Mouse (Mus musculus) thymus, postnatal 0 days (tissue): ENCODE results near the gene Man1c1. TPM values are rescaled to one million over a fixed set of nuclear protein-coding genes. Genes with fewer than 3 reads are reported as not detected.

ENCODE experiments used
- DNase-seq: peaks from one replicate; pipeline ENCODE4 v3.0.0-alpha.2; 2015; ENCODE audit warnings: low spot score
- polyA plus RNA-seq: library from polyadenylated mRNA; unstranded; fragments of >200 nt; fragmentation: Nextera tagmentation; extraction: Ambion mirVana; gene quantifications from 2 replicates; pipeline ENCODE4 v1.2.1, GENCODE M21; 2015

Gene Man1c1
- polyA plus RNA-seq, 1 experiment from 2014 or later = 1.2 TPM

- no peak for DNase-seq
Measured at GRCm38 (mm10) chr4:134551494-134552316, 152.4 kb downstream of the Man1c1 start, which contains the start of gene Selenon. Selenon (minus strand) TSS chr4:134552166.

GRCm38 (mm10) chr4:134549899-134550298 is 154.2 kb downstream of the Man1c1 start:
- DNase-seq = no peak

GRCm38 (mm10) chr4:134548169-134548938 is 155.7 kb downstream of the Man1c1 start:
- DNase-seq = no peak

GRCm38 (mm10) chr4:134546814-134547705 is 157.0 kb downstream of the Man1c1 start:
- DNase-seq = no peak

GRCm38 (mm10) chr4:134543261-134543660 is 160.8 kb downstream of the Man1c1 start:
- DNase-seq = peak; percentile 92

GRCm38 (mm10) chr4:134542726-134543125 is 161.4 kb downstream of the Man1c1 start:
- DNase-seq = peak; percentile 68

- no peak for DNase-seq
Measured at GRCm38 (mm10) chr4:134538997-134539580, 165.0 kb downstream of the Man1c1 start.

- DNase-seq = no peak
Measured at GRCm38 (mm10) chr4:134535787-134536151, 168.3 kb downstream of the Man1c1 start.

- peak; percentile 95 for DNase-seq
Measured at GRCm38 (mm10) chr4:134534932-134535786, 168.9 kb downstream of the Man1c1 start, which contains the start of gene Mtfr1l. Mtfr1l (minus strand) TSS chr4:134535387.

- DNase-seq = peak; percentile 74
Measured at GRCm38 (mm10) chr4:134534124-134534886, 169.8 kb downstream of the Man1c1 start.

GRCm38 (mm10) chr4:134533421-134533820 is 170.7 kb downstream of the Man1c1 start:
- no peak for DNase-seq

GRCm38 (mm10) chr4:134532928-134533327 is 171.2 kb downstream of the Man1c1 start:
- no peak for DNase-seq

- peak; percentile 20 for DNase-seq
Measured at GRCm38 (mm10) chr4:134526220-134526619, 177.9 kb downstream of the Man1c1 start.

- no peak for DNase-seq
Measured at GRCm38 (mm10) chr4:134525806-134526205, 178.3 kb downstream of the Man1c1 start.

GRCm38 (mm10) chr4:134523447-134523846 is 180.6 kb downstream of the Man1c1 start:
- DNase-seq = no peak

- DNase-seq = no peak
Measured at GRCm38 (mm10) chr4:134519281-134519680, 184.8 kb downstream of the Man1c1 start.

GRCm38 (mm10) chr4:134518541-134518940 is 185.5 kb downstream of the Man1c1 start:
- DNase-seq = no peak

- DNase-seq = no peak
Measured at GRCm38 (mm10) chr4:134517719-134518118, 186.4 kb downstream of the Man1c1 start.

- no peak for DNase-seq
Measured at GRCm38 (mm10) chr4:134516981-134517380, 187.1 kb downstream of the Man1c1 start.
